Mouse (Mus musculus): ENCODE measurements at regions not wholly inside any gene's neighbourhood (a gene's known extent, or its start where the extent isn't known, plus 50 kb on each side); places are given as distances from the start of the nearest gene placed in this dataset.

DNA sequence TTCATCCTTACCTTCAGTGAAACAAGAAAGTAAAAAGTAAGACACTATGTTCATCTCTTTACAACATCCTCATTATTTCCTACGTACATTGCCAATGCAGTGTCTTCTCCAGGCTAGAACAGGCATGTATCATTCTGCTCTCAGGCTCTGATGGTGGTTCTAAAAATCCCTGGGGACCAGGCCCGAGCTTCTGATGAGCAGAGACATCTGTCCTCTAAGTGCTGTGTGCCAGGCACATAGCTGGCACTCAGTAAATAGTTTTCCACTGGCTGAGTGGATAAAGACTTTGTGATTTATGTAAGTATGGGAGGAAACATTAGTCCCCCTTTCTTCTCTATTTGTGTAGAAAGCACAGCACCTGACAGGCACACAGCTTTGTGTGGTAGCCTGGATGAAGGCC is 77.8 kb upstream of the Pou3f2 start:
- no peak for TF ChIP-seq MEF2A (IDR thresholded peaks at IDR 0.05; ENCODE audit: borderline replicate concordance, low read depth, low read length)
- TF ChIP-seq CTCF (conservative IDR thresholded peaks at IDR 0.05 in 1 of 2, IDR thresholded peaks at IDR 0.05 in 1 of 2; ENCODE audit: low read depth in 2 of 2, low read length in 2 of 2), result no peak
- no peak for TF ChIP-seq POLR2A (IDR thresholded peaks at IDR 0.05; ENCODE audit: low read depth, low read length)
- TF ChIP-seq USF1 (IDR thresholded peaks at IDR 0.05; ENCODE audit: low read depth, low read length), result no peak
- TF ChIP-seq MAX (IDR thresholded peaks at IDR 0.05; ENCODE audit: low read length), result no peak
- no peak for TF ChIP-seq SIN3A (IDR thresholded peaks at IDR 0.05; ENCODE audit: low read length)
- TF ChIP-seq ETS1 (conservative IDR thresholded peaks at IDR 0.05; ENCODE audit: low read depth, low read length), result no peak
- TF ChIP-seq RAD21 (IDR thresholded peaks at IDR 0.05; ENCODE audit: low read depth, low read length), result no peak
- TF ChIP-seq JUND (conservative IDR thresholded peaks at IDR 0.05; ENCODE audit: low read depth, low read length), result no peak
- no peak for TF ChIP-seq TCF12 (IDR thresholded peaks at IDR 0.05; ENCODE audit: low read depth, low read length)

Data from CH12.LX (cell line).